Mouse (Mus musculus): ENCODE results near the gene Thsd7b. TPM values are rescaled to one million over a fixed set of nuclear protein-coding genes. Genes with fewer than 3 reads are reported as not detected.

The Thsd7b gene
- polyA plus RNA-seq, 1 experiment from 2014 or later = 11.2 TPM

DNA sequence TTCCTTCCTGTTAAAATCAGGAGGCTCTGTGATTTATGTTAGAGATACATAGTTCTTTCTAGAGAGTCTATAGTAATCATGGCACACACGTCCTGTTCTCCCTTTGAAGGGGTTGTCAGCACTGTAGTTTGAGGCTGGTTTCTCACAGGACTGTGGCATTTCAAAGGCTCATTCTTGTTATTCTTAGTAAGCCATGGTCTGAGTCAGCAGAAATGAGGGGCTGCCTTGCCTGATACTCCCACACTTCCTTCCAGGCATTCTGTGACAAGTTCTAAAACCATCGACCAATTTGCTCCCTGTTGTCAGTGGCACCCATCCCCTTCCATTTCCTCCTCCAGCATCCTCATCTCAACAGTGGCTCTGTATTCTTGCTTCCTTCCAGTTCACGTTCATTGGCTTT, 384.9 kb downstream of the Thsd7b start:
- Histone ChIP-seq H3K27ac (replicated peaks; ENCODE audit: low read depth, low read length) (no peak overlapping the region), H3K4me1 (ENCODE audit: control insufficient read depth, insufficient read depth, low read length) (no peaks in the 10 kb centered on the region), H3K36me3 (replicated peaks; ENCODE audit: control insufficient read depth, insufficient read depth, low read depth, low read length) (no peaks in the 10 kb centered on the region), H3K4me3 (ENCODE audit: low read depth, low read length) (no peak overlapping the region), H3K4me2 (ENCODE audit: low read depth, low read length) (no peak overlapping the region), H3K9me3 (replicated peaks; ENCODE audit: control insufficient read depth, low read length) (no peaks in the 10 kb centered on the region), H3K27me3 (ENCODE audit: control insufficient read depth, insufficient read depth, low read length) (no peaks in the 10 kb centered on the region), H3K9ac (replicated peaks; ENCODE audit: low read length) (no peak overlapping the region)
- no peak for ATAC-seq (replicated peaks; ENCODE audit: insufficient number of reproducible peaks, low FRiP score, low TSS enrichment, low read depth)
- DNase-seq (ENCODE audit: low spot score) = no peak
- WGBS = 58% methylated on average over 3 of the region's 3 CpGs

GRCm38 (mm10) chr1:129675878-129676277, 402.8 kb downstream of the Thsd7b start:
- no peak overlapping the region for H3K9ac ChIP-seq (replicated peaks; ENCODE audit: low read length)
- no peaks in the 10 kb centered on the region for H3K4me1 ChIP-seq (ENCODE audit: control insufficient read depth, insufficient read depth, low read length)
- H3K27me3 ChIP-seq (ENCODE audit: control insufficient read depth, insufficient read depth, low read length) = no peaks in the 10 kb centered on the region
- H3K9me3 ChIP-seq (replicated peaks; ENCODE audit: control insufficient read depth, low read length) = no peaks in the 10 kb centered on the region
- ATAC-seq (replicated peaks; ENCODE audit: insufficient number of reproducible peaks, low FRiP score, low TSS enrichment, low read depth) (no peak), DNase-seq (ENCODE audit: low spot score) (no peak)
- no peak overlapping the region for H3K27ac ChIP-seq (replicated peaks; ENCODE audit: low read depth, low read length)
- no peak overlapping the region for H3K4me2 ChIP-seq (ENCODE audit: low read depth, low read length)
- H3K4me3 ChIP-seq (ENCODE audit: low read depth, low read length) = no peak overlapping the region
- 71% methylated on average over 1 of the region's 1 CpGs for WGBS
- H3K36me3 ChIP-seq (replicated peaks; ENCODE audit: control insufficient read depth, insufficient read depth, low read depth, low read length) = no peaks in the 10 kb centered on the region

- WGBS = 29% methylated on average over 4 of the region's 4 CpGs
- Histone ChIP-seq H3K27me3 (ENCODE audit: control insufficient read depth, insufficient read depth, low read length) (no peaks in the 10 kb centered on the region), H3K36me3 (replicated peaks; ENCODE audit: control insufficient read depth, insufficient read depth, low read depth, low read length) (no peaks in the 10 kb centered on the region), H3K4me1 (ENCODE audit: control insufficient read depth, insufficient read depth, low read length) (no peaks in the 10 kb centered on the region), H3K9ac (replicated peaks; ENCODE audit: low read length) (no peak overlapping the region), H3K4me2 (ENCODE audit: low read depth, low read length) (no peak overlapping the region), H3K4me3 (ENCODE audit: low read depth, low read length) (no peak overlapping the region), H3K9me3 (replicated peaks; ENCODE audit: control insufficient read depth, low read length) (no peaks in the 10 kb centered on the region), H3K27ac (replicated peaks; ENCODE audit: low read depth, low read length) (no peak overlapping the region)
- ATAC-seq (replicated peaks; ENCODE audit: insufficient number of reproducible peaks, low FRiP score, low TSS enrichment, low read depth) = no peak
- DNase-seq (ENCODE audit: low spot score) = no peak
Observed at GRCm38 (mm10) chr1:129678851-129679250, 405.7 kb downstream of the Thsd7b start.

DNA sequence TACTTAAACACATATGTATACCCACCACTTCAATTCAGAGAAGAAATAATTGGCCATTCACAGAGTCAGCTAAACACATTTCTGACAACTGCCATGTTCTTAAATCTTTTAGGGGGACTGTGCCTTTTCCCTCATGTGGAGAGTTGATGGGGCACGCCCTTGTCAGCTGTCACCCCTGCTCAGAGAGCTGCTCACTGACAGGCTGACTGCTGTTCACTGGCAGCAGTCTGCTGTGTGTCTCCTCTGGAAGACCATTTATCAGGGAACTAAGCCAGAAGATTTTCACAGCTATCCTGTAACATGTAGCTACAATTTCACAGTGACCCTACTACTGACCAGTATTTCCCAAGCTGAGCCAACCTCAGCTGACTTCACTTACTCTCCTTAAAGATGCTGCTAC, 432.6 kb downstream of the Thsd7b start:
- Histone ChIP-seq H3K27ac (replicated peaks; ENCODE audit: low read depth, low read length) (no peak overlapping the region), H3K4me3 (ENCODE audit: low read depth, low read length) (no peak overlapping the region), H3K4me2 (ENCODE audit: low read depth, low read length) (no peak overlapping the region), H3K9me3 (replicated peaks; ENCODE audit: control insufficient read depth, low read length) (no peaks in the 10 kb centered on the region), H3K4me1 (ENCODE audit: control insufficient read depth, insufficient read depth, low read length) (no peaks in the 10 kb centered on the region), H3K36me3 (replicated peaks; ENCODE audit: control insufficient read depth, insufficient read depth, low read depth, low read length) (no peaks in the 10 kb centered on the region), H3K27me3 (ENCODE audit: control insufficient read depth, insufficient read depth, low read length) (no peaks in the 10 kb centered on the region), H3K9ac (replicated peaks; ENCODE audit: low read length) (no peak overlapping the region)
- WGBS = 82% methylated on average over 1 of the region's 1 CpGs
- ATAC-seq (replicated peaks; ENCODE audit: insufficient number of reproducible peaks, low FRiP score, low TSS enrichment, low read depth) (no peak), DNase-seq (ENCODE audit: low spot score) (no peak)

DNA sequence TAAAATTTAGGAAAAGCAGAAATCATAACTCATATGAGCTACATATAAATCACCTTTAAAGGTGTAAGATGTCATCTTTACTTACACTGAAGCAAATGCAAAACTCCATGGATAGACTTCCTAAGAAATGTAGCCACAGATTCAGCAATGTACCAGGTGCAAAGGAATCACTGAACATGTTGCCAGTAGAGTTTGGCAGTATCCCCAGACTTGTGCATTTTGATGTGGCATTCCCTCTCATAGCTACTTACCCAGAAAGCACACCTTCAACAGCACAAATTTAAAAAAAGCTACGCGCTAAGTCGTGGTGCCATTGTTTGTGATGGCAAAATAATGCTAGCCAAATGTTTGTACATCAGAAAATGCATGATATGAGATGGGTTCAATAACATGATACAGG, 439.6 kb downstream of the Thsd7b start:
- Histone ChIP-seq H3K4me2 (ENCODE audit: low read depth, low read length) (no peak overlapping the region), H3K27me3 (ENCODE audit: control insufficient read depth, insufficient read depth, low read length) (no peaks in the 10 kb centered on the region), H3K4me3 (ENCODE audit: low read depth, low read length) (no peak overlapping the region), H3K9me3 (replicated peaks; ENCODE audit: control insufficient read depth, low read length) (no peaks in the 10 kb centered on the region), H3K36me3 (replicated peaks; ENCODE audit: control insufficient read depth, insufficient read depth, low read depth, low read length) (no peaks in the 10 kb centered on the region), H3K9ac (replicated peaks; ENCODE audit: low read length) (no peak overlapping the region), H3K4me1 (ENCODE audit: control insufficient read depth, insufficient read depth, low read length) (no peaks in the 10 kb centered on the region), H3K27ac (replicated peaks; ENCODE audit: low read depth, low read length) (no peak overlapping the region)
- WGBS = 94% methylated on average over 3 of the region's 3 CpGs
- ATAC-seq (replicated peaks; ENCODE audit: insufficient number of reproducible peaks, low FRiP score, low TSS enrichment, low read depth) (no peak), DNase-seq (ENCODE audit: low spot score) (no peak)

- Histone ChIP-seq H3K27ac (replicated peaks; ENCODE audit: low read depth, low read length) (no peak overlapping the region), H3K27me3 (ENCODE audit: control insufficient read depth, insufficient read depth, low read length) (no peaks in the 10 kb centered on the region), H3K4me3 (ENCODE audit: low read depth, low read length) (no peak overlapping the region), H3K4me1 (ENCODE audit: control insufficient read depth, insufficient read depth, low read length) (no peaks in the 10 kb centered on the region), H3K36me3 (replicated peaks; ENCODE audit: control insufficient read depth, insufficient read depth, low read depth, low read length) (no peaks in the 10 kb centered on the region), H3K9ac (replicated peaks; ENCODE audit: low read length) (no peak overlapping the region), H3K9me3 (replicated peaks; ENCODE audit: control insufficient read depth, low read length) (no peaks in the 10 kb centered on the region), H3K4me2 (ENCODE audit: low read depth, low read length) (no peak overlapping the region)
- 82% methylated on average over 3 of the region's 3 CpGs for WGBS
- ATAC-seq (replicated peaks; ENCODE audit: insufficient number of reproducible peaks, low FRiP score, low TSS enrichment, low read depth) (no peak), DNase-seq (ENCODE audit: low spot score) (no peak)
Observed at GRCm38 (mm10) chr1:129713571-129713970, 440.5 kb downstream of the Thsd7b start.

- H3K36me3 ChIP-seq (replicated peaks; ENCODE audit: control insufficient read depth, insufficient read depth, low read depth, low read length) = no peaks in the 10 kb centered on the region
- H3K4me3 ChIP-seq (ENCODE audit: low read depth, low read length) = no peak overlapping the region
- H3K9ac ChIP-seq (replicated peaks; ENCODE audit: low read length) = no peak overlapping the region
- no peaks in the 10 kb centered on the region for H3K4me1 ChIP-seq (ENCODE audit: control insufficient read depth, insufficient read depth, low read length)
- DNase-seq (ENCODE audit: low spot score) (no peak), ATAC-seq (replicated peaks; ENCODE audit: insufficient number of reproducible peaks, low FRiP score, low TSS enrichment, low read depth) (0 out of 2 replicates have a peak, but pooled peaks have one; percentile 23)
- H3K27me3 ChIP-seq (ENCODE audit: control insufficient read depth, insufficient read depth, low read length) = no peaks in the 10 kb centered on the region
- no peak overlapping the region for H3K27ac ChIP-seq (replicated peaks; ENCODE audit: low read depth, low read length)
- no peak overlapping the region for H3K4me2 ChIP-seq (ENCODE audit: low read depth, low read length)
- H3K9me3 ChIP-seq (replicated peaks; ENCODE audit: control insufficient read depth, low read length) = no peaks in the 10 kb centered on the region
Observed at GRCm38 (mm10) chr1:129719592-129719991, 446.5 kb downstream of the Thsd7b start.

DNA sequence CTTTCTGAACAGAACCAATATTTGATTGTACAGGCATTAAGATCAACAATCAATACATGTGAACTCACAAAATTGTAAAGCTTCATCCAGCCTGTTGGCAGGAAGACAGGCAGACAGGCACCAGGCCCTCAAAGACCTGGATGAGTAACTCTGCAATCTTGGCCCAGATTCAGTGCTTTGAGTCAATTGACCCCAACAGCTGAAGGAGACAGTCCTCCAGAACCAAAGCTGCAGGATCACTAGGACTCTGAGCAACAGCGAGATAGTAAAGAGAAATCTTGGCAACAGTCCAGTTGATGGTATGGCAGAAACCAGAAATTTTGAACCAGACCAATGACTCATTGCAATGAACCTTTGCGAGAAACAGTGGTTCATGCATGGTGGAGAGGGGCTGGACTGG, 458.9 kb downstream of the Thsd7b start:
- H3K9ac ChIP-seq (replicated peaks; ENCODE audit: low read length) = no peak overlapping the region
- ATAC-seq (replicated peaks; ENCODE audit: insufficient number of reproducible peaks, low FRiP score, low TSS enrichment, low read depth) (no peak), DNase-seq (ENCODE audit: low spot score) (no peak)
- WGBS = 84% methylated on average over 2 of the region's 2 CpGs
- no peaks in the 10 kb centered on the region for H3K4me1 ChIP-seq (ENCODE audit: control insufficient read depth, insufficient read depth, low read length)
- H3K27me3 ChIP-seq (ENCODE audit: control insufficient read depth, insufficient read depth, low read length) = no peaks in the 10 kb centered on the region
- H3K27ac ChIP-seq (replicated peaks; ENCODE audit: low read depth, low read length) = no peak overlapping the region
- H3K4me2 ChIP-seq (ENCODE audit: low read depth, low read length) = no peak overlapping the region
- no peaks in the 10 kb centered on the region for H3K36me3 ChIP-seq (replicated peaks; ENCODE audit: control insufficient read depth, insufficient read depth, low read depth, low read length)
- H3K4me3 ChIP-seq (ENCODE audit: low read depth, low read length) = no peak overlapping the region
- no peaks in the 10 kb centered on the region for H3K9me3 ChIP-seq (replicated peaks; ENCODE audit: control insufficient read depth, low read length)
